Mouse (Mus musculus) forebrain, embryonic 11.5 days (tissue): ENCODE measurements around the gene 6330409D20Rik. TPM values are rescaled to one million over a fixed set of nuclear protein-coding genes. Genes with fewer than 3 reads are reported as not detected.
A peak's percentile ranks its signal among the peaks of the same experiment; 100 is the strongest.

ENCODE experiments used
- ATAC-seq: fragments of 200-750 bp; cut with Nextera tagmentation; replicated peaks from 2 replicates; pipeline ENCODE4 v1.8.0; 2017; ENCODE audit warnings: moderate TSS enrichment; ENCODE audit not compliant: low FRiP score
- DNase-seq: peaks from one replicate; pipeline ENCODE4 v3.0.0-alpha.2; 2017; ENCODE audit warnings: low spot score
- H3K27ac ChIP-seq: fragments of 300-500 bp; sonication (generic); 2 replicates; pipeline ENCODE4 v1.5.1; 2014; ENCODE audit warnings: low read depth, low read length
- H3K27me3 ChIP-seq: fragments of 300-500 bp; sonication (generic); 2 replicates; pipeline ENCODE4 v1.6.1; 2014; ENCODE audit warnings: mild to moderate bottlenecking, low read length, mixed read lengths; ENCODE audit not compliant: control insufficient read depth, insufficient read depth
- H3K36me3 ChIP-seq: fragments of 300-500 bp; sonication (generic); 2 replicates; pipeline ENCODE4 v1.6.1; 2014; ENCODE audit warnings: mild to moderate bottlenecking, low read length, moderate library complexity, mixed read lengths; ENCODE audit not compliant: control insufficient read depth, insufficient read depth
- H3K4me1 ChIP-seq: fragments of 300-500 bp; sonication (generic); replicated peaks from 2 replicates; pipeline ENCODE4 v1.6.1; 2014; ENCODE audit warnings: low read length, mixed read lengths; ENCODE audit not compliant: control insufficient read depth, insufficient read depth
- H3K4me2 ChIP-seq: fragments of 300-500 bp; sonication (generic); 2 replicates; pipeline ENCODE4 v1.6.1; 2014; ENCODE audit warnings: low read depth, mild to moderate bottlenecking, low read length, moderate library complexity, mixed read lengths; ENCODE audit not compliant: severe bottlenecking
- H3K4me3 ChIP-seq: fragments of 300-500 bp; sonication (generic); 2 replicates; pipeline ENCODE4 v1.5.1; 2014; ENCODE audit warnings: low read depth, low read length
- H3K9ac ChIP-seq: fragments of 300-500 bp; sonication (generic); 2 replicates; pipeline ENCODE4 v1.6.1; 2014; ENCODE audit warnings: low read length
- H3K9me3 ChIP-seq: fragments of 300-500 bp; sonication (generic); 2 replicates; pipeline ENCODE4 v1.6.1; 2016; ENCODE audit warnings: low read length, mixed read lengths; ENCODE audit not compliant: control insufficient read depth
- WGBS: fragments of 180-500 bp; shearing (Covaris S2); extraction: QIAGEN DNeasy Blood & Tissue Kit; methylation state at CpG from one replicate; pipeline ENCODE4 v1.1.7; 2014; 5-methylcytosine and 5-hydroxymethylcytosine counted together
- polyA plus RNA-seq: library from polyadenylated mRNA; unstranded; fragments of >200 nt; fragmentation: Nextera tagmentation; extraction: Ambion mirVana; gene quantifications from 2 replicates; pipeline ENCODE4 v1.2.1, GENCODE M21; 2014

Gene 6330409D20Rik
- polyA plus RNA-seq, 1 experiment from 2014 or later: 2.3 TPM

- no peak for DNase-seq
- Histone ChIP-seq H3K4me1 (0 out of 2 replicates have a peak, but pooled peaks cover 2% of the 10 kb centered on the region), H3K9me3 (no peaks in the 10 kb centered on the region), H3K4me3 (no peak overlapping the region), H3K4me2 (no peak overlapping the region), H3K27me3 (no peaks in the 10 kb centered on the region), H3K9ac (no peak overlapping the region), H3K36me3 (no peaks in the 10 kb centered on the region), H3K27ac (no peak overlapping the region)
- no peak for ATAC-seq
- 89% methylated on average over 14 of the region's 14 CpGs for WGBS
Measured at GRCm38 (mm10) chr2:32761361-32761760, 20.5 kb upstream of the 6330409D20Rik start.

- Histone ChIP-seq H3K4me2 (no peak overlapping the region), H3K4me3 (no peak overlapping the region), H3K9ac (no peak overlapping the region), H3K9me3 (no peaks in the 10 kb centered on the region), H3K36me3 (no peaks in the 10 kb centered on the region; the same call in 1 of the 2 replicates), H3K27me3 (no peaks in the 10 kb centered on the region), H3K27ac (no peak overlapping the region), H3K4me1 (0 out of 2 replicates have a peak, but pooled peaks cover 2% of the 10 kb centered on the region)
- 90% methylated on average over 2 of the region's 2 CpGs for WGBS
- DNase-seq (no peak), ATAC-seq (no peak)
Measured at GRCm38 (mm10) chr2:32759001-32759400, 18.2 kb upstream of the 6330409D20Rik start.

- no peak overlapping the region for H3K4me2 ChIP-seq
- H3K4me3 ChIP-seq: no peak overlapping the region
- no peak overlapping the region for H3K9ac ChIP-seq
- no peak for DNase-seq
- no peak for ATAC-seq
- no peaks in the 10 kb centered on the region for H3K27me3 ChIP-seq
- H3K9me3 ChIP-seq: no peaks in the 10 kb centered on the region
- H3K27ac ChIP-seq: no peak overlapping the region
- no peaks in the 10 kb centered on the region; the same call in 1 of the 2 replicates for H3K36me3 ChIP-seq
- 0 out of 2 replicates have a peak, but pooled peaks cover 2% of the 10 kb centered on the region for H3K4me1 ChIP-seq
- WGBS: 86% methylated on average over 8 of the region's 8 CpGs
Measured at GRCm38 (mm10) chr2:32758503-32758902, 17.7 kb upstream of the 6330409D20Rik start.

- peak within 1 kb of the TSS; percentile 88 for H3K9ac ChIP-seq
- ATAC-seq (peak; percentile 90), DNase-seq (peak; percentile 98)
- no peaks in the 10 kb centered on the region for H3K27me3 ChIP-seq
- H3K4me3 ChIP-seq: peak within 1 kb of the TSS; percentile 70
- WGBS: under 1% methylated on average over 66 of the region's 66 CpGs
- no peaks in the 10 kb centered on the region; the same call in 1 of the 2 replicates for H3K36me3 ChIP-seq
- H3K4me1 ChIP-seq: 0 out of 2 replicates have a peak, but pooled peaks cover 2% of the 10 kb centered on the region
- peak within 1 kb of the TSS; percentile 74 for H3K27ac ChIP-seq
- peak within 1 kb of the TSS; percentile 58 for H3K4me2 ChIP-seq
- H3K9me3 ChIP-seq: no peaks in the 10 kb centered on the region
Measured at GRCm38 (mm10) chr2:32757056-32757845, 16.4 kb upstream of the 6330409D20Rik start, which contains the start of gene Tor2a. Gene Tor2a (plus strand): TSS chr2:32757234.

- peak; percentile 28; the same call in 1 of the 2 replicates for ATAC-seq
- Histone ChIP-seq H3K9me3 (no peaks in the 10 kb centered on the region), H3K4me2 (peak overlapping the region; percentile 35; the same call in 1 of the 2 replicates), H3K36me3 (no peaks in the 10 kb centered on the region; the same call in 1 of the 2 replicates), H3K27ac (no peak overlapping the region), H3K4me3 (no peak overlapping the region), H3K27me3 (no peaks in the 10 kb centered on the region), H3K9ac (no peak overlapping the region), H3K4me1 (0 out of 2 replicates have a peak, but pooled peaks cover 2% of the 10 kb centered on the region)
- WGBS: 38% methylated on average over 6 of the region's 6 CpGs
- no peak for DNase-seq
Measured at GRCm38 (mm10) chr2:32756674-32757055, 15.8 kb upstream of the 6330409D20Rik start.

- Histone ChIP-seq H3K9ac (no peak overlapping the region), H3K36me3 (no peaks in the 10 kb centered on the region; the same call in 1 of the 2 replicates), H3K4me3 (no peak overlapping the region), H3K4me1 (0 out of 2 replicates have a peak, but pooled peaks cover 5% of the 10 kb centered on the region), H3K27me3 (no peaks in the 10 kb centered on the region), H3K9me3 (no peaks in the 10 kb centered on the region), H3K27ac (no peak overlapping the region), H3K4me2 (no peak overlapping the region)
- 64% methylated on average over 10 of the region's 10 CpGs for WGBS
- DNase-seq (no peak), ATAC-seq (no peak)
Measured at GRCm38 (mm10) chr2:32752181-32752580, 11.4 kb upstream of the 6330409D20Rik start.

GRCm38 (mm10) chr2:32751665-32752033 lies 10.8 kb upstream of the 6330409D20Rik start:
- no peaks in the 10 kb centered on the region for H3K9me3 ChIP-seq
- DNase-seq (no peak), ATAC-seq (no peak)
- 20% methylated on average over 10 of the region's 10 CpGs for WGBS
- H3K4me2 ChIP-seq: peak overlapping the region; percentile 45
- H3K9ac ChIP-seq: peak overlapping the region; percentile 23; the same call in 1 of the 2 replicates
- no peaks in the 10 kb centered on the region for H3K27me3 ChIP-seq
- peak overlapping the region; percentile 23 for H3K4me3 ChIP-seq
- no peaks in the 10 kb centered on the region; the same call in 1 of the 2 replicates for H3K36me3 ChIP-seq
- 0 out of 2 replicates have a peak, but pooled peaks cover 4% of the 10 kb centered on the region for H3K4me1 ChIP-seq
- peak overlapping the region; percentile 28; the same call in 1 of the 2 replicates for H3K27ac ChIP-seq

GRCm38 (mm10) chr2:32750887-32751664 lies 10.3 kb upstream of the 6330409D20Rik start:
- 5% methylated on average over 31 of the region's 31 CpGs for WGBS
- ATAC-seq (peak; percentile 84), DNase-seq (peak; percentile 84)
- no peaks in the 10 kb centered on the region for H3K9me3 ChIP-seq
- no peaks in the 10 kb centered on the region for H3K27me3 ChIP-seq
- peak overlapping the region; percentile 23 for H3K4me3 ChIP-seq
- H3K4me2 ChIP-seq: peak overlapping the region; percentile 45
- 0 out of 2 replicates have a peak, but pooled peaks cover 4% of the 10 kb centered on the region for H3K4me1 ChIP-seq
- no peaks in the 10 kb centered on the region; the same call in 1 of the 2 replicates for H3K36me3 ChIP-seq
- peak overlapping the region; percentile 23; the same call in 1 of the 2 replicates for H3K9ac ChIP-seq
- H3K27ac ChIP-seq: peak overlapping the region; percentile 28; the same call in 1 of the 2 replicates
